Mouse (Mus musculus): ENCODE measurements at regions not wholly inside any gene's neighbourhood (a gene's known extent, or its start where the extent isn't known, plus 50 kb on each side); places are given as distances from the start of the nearest gene placed in this dataset.

DNA sequence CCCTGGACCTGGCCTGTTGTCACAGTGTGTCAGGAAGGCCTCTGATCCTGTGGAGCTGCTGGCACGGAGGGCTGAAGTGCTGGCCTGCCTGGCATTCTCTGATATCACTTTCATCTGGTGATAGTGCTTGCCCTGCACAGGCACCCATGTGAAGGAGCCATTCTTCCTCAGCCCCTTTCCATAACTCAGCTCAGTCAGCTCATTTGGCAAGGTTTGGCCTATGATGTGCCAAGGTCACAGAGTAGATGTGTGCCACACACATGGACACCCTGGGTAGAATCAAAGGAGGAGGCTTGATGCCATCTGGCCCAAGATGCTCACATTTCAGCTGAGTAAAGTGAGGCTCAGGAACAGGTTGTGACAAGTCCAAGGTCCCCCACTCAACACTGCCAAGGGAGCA, 558.5 kb upstream of the Klf4 start:
- DNase-seq (ENCODE audit: extremely low spot score in 1 of 2, low spot score in 1 of 2), result no peak

DNA sequence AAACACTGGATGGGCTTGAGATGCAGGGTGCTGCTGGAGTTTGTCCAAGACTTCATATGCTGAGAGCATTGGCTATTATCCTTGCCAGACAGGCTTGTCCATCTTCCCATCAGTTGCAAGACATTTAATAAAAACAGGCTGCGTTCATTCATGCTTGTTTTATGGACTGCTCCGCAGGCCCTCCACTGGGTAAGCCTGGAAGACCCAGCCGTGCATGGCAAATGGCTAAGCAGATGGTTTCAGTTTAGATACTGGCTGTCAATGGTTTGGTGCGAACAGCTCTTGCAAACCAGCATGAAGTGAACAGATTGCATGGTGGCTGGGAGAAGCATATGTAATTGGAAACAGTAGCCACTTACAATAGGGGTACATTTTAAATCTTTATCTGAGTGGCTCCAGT, 556.4 kb upstream of the Klf4 start:
- DNase-seq (ENCODE audit: extremely low spot score in 1 of 2, low spot score in 1 of 2), result peak; percentile 20 to 53

DNA sequence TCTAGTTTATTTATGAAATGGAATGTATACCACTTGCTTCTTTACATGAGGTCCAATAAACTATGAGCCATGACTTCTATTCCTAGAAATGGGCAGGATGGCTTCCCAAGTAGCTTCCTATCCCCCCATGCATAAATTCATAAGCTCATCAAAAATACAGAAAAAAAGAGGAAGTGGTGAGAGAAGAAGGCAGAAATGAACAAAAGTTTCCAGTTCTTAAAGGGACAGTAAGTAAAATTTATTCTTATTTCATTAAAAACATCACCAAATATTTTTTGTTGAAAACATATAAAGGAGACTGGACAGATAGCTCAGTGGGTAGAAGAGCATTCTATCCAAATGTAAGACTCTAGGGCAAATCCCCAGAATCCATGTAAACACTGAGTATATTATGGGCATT, 554.0 kb upstream of the Klf4 start:
- no peak for DNase-seq (ENCODE audit: extremely low spot score in 1 of 2, low spot score in 1 of 2)

- no peak for DNase-seq (ENCODE audit: extremely low spot score in 1 of 2, low spot score in 1 of 2)
These were observed 551.9 kb upstream of the Klf4 start for GRCm38 (mm10) chr4:56084205-56084604.

DNA sequence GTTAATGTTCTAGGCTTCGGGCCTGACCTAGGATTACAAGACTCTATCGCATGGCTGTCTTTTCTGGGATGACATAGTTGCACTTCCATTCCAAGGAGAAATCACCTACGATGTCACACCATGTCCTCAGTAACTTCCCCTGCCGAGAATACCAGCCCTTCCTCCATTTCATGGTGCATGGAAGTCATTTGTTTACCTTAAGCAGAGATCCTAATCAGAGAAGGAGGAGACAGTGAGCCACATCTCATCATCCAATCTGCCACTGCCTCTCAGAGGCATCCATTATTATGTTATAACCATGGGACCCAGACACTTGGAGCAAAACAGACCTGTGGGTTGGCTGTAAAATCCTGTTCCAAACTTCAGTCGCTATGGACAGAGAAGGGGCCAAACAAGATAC, 550.1 kb upstream of the Klf4 start:
- DNase-seq (ENCODE audit: extremely low spot score in 1 of 2, low spot score in 1 of 2), result no peak

DNA sequence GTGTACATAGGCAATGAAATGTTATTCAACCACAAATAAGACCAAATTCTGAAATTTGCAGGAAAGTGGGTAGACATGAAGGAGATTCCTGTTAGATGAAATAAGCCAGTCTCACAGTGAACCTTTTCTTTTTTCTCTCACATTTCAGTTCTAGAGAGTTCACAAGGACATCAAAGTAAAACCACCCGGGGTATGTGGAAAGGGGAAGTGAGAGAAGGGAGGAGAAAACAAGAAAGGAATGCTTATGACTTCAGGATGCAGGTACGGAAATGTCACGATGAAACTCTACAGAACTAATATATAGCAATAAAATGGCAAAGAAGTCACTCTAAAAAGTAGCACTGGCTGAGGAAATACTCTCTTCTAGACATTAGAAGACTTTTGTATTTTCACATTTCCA, 548.7 kb upstream of the Klf4 start:
- no peak for DNase-seq (ENCODE audit: extremely low spot score in 1 of 2, low spot score in 1 of 2)

DNA sequence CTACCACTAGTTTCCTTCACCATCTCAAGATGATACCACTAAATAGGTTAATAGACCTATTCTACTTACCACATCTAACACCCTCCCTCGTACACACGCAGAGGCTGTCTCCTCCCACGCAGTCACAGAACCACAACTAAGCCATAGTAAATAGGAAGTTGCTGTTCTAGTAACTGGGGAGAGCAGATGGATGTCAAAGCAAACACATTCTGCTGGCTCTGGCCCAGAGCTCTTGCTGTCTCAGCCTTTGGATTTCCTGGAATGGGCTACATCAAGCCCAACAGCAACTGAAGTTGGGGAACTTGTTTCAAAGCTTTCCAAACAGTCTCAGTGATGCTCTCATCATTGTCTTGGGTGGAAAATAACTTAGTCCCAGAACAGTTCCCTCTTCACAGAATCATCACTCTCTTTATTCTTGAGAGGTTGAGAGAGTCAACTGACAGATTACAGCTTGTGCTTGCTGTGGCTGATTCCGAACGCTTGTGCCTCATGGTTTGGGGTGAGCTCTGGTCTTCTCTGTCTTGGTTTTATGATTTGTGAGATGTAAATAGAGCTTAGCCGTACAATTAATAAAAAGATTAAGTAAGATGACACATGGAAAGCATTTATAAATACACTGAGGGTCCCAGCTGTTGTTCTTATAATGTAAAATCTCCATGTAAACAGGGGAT, 538.5 kb upstream of the Klf4 start:
- DNase-seq (ENCODE audit: extremely low spot score in 1 of 2, low spot score in 1 of 2), result peak; percentile 13 to 43

DNA sequence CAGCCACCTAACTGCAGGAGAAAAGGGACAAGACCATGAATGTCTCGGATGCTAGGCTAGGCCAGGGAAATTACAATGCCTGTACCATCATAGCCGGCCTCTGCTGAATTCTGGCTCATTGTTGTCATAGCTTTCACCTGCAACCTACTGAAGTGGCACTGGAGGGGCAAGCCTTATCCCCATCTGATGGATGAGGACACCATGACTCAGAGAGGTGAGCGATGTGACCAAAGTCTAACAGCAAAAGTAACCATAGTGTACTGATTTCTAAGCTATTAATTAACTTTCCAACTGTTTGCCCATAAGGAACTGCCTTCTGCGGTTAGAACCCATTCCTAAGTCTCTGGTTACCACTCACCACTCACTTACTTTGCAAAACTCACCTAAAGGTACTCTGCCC, 536.6 kb upstream of the Klf4 start:
- DNase-seq (ENCODE audit: extremely low spot score in 1 of 2, low spot score in 1 of 2), result no peak

GRCm38 (mm10) chr4:56064657-56065056, 532.4 kb upstream of the Klf4 start:
- no peak for DNase-seq (ENCODE audit: extremely low spot score in 1 of 2, low spot score in 1 of 2)

DNA sequence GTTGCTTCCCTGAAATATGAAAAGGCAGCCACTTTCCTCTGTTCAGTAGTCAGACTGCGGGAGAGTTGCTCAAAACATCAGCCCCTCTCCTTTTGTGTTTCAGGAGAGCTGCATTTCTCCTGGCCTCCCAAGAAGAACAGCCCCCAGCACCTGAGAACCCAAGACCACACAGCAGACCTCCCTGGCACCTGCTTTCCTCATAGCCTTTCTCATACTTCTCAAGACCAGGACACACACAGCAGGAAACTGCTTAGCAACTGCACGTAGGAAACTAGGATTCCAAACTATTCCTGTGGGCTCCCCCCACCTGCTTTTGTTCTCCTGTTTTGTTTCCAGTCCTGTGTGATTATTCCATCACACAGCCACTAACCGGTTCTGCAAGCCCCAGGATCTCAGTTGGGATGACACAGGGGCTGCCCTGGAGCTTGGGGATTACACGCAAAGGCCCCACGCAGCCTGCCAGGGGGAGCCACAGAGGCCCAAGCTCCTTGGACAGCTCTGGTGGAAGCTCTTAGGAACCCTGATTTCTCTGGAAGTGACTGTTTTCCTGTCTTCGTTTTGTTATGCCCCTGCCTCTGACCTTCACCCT, 519.6 kb upstream of the Klf4 start:
- DNase-seq (ENCODE audit: extremely low spot score in 1 of 2, low spot score in 1 of 2), result no peak

DNA sequence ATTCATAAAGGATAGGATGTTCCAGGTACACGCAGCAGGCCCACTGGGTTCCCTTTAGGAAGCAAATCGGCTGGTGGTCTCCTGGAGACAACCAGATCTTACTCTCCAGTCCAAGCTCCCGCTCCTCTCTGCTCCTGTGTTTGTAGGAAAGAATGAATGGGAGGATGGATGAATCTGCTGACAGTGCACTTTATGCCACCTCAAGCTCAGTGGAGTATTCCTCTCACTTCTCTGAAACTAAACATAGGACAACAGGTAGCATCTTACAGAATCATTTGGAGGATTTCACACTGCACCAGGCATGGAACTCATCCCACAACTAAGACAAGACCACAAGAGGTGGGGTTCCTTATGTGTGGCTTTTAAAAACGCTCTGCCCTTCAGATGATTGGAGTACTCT, 507.1 kb upstream of the Klf4 start:
- no peak for DNase-seq (ENCODE audit: extremely low spot score in 1 of 2, low spot score in 1 of 2)

GRCm38 (mm10) chr4:56036334-56036733, 504.1 kb upstream of the Klf4 start:
- no peak for DNase-seq (ENCODE audit: extremely low spot score in 1 of 2, low spot score in 1 of 2)

- no peak for DNase-seq (ENCODE audit: extremely low spot score in 1 of 2, low spot score in 1 of 2)
These were observed 503.3 kb upstream of the Klf4 start for GRCm38 (mm10) chr4:56035543-56035942.

- DNase-seq (ENCODE audit: extremely low spot score in 1 of 2, low spot score in 1 of 2), result no peak
These were observed 496.2 kb upstream of the Klf4 start for GRCm38 (mm10) chr4:56028441-56028840.

- DNase-seq (ENCODE audit: extremely low spot score in 1 of 2, low spot score in 1 of 2), result no peak
These were observed 495.0 kb upstream of the Klf4 start for GRCm38 (mm10) chr4:56027258-56027657.

DNA sequence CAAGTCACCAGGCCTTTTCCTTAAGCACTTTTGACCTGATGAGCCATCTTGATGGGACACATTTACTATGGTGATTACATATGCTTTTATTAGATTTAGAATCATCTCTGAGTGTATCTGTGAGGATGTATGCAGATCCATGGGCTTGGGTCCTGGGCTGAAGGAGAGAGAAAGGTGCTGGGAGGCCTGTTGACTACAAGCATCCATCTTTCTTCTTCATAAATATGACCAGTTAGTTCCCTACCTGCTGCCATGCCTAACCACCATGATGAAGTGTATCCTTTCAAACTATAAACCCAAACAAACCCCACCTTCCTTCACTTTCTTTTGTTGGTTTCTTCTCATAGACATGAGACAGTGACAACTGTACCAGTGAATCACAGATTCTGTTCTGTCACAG, 492.2 kb upstream of the Klf4 start:
- DNase-seq (ENCODE audit: extremely low spot score in 1 of 2, low spot score in 1 of 2), result no peak

GRCm38 (mm10) chr4:56018212-56018611, 485.9 kb upstream of the Klf4 start:
- no peak for DNase-seq (ENCODE audit: extremely low spot score in 1 of 2, low spot score in 1 of 2)

DNA sequence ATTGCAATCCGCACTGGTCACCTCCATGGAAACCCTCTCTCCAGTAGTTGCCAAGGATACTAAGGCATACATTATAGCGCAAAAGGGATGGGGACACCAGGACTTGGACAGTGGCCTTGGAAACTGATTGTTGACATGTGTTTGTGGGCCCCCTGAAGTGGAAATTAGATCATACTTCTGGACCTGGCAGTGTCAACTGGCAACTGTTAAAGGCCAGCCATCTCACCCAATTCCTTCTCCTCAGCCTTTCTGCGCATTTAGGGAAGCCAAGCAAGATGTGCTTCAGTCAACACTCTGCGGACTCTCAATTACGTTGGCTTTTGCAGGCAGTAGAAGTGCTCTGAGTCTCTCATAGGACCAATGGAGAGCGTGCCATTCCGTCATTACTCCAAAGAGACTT, 483.2 kb upstream of the Klf4 start:
- no peak for DNase-seq (ENCODE audit: extremely low spot score in 1 of 2, low spot score in 1 of 2)

DNA sequence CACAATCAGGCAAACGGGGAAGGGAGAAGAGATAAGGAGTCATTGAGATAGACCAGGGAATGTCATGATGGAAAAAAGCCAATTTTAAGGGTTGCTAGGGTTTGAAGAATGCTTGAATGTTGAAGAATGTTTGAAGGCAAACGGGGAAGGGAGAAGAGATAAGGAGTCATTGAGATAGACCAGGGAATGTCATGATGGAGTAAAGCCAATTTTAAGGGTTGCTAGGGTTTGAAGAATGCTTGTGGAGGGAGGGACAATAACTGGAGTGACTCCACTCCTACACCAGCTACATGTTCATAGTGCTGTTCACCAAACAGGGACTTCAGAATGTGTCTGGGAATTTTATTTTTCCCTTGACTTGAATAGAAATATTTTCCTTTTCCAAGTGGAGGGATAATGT, 476.0 kb upstream of the Klf4 start:
- DNase-seq (ENCODE audit: extremely low spot score in 1 of 2, low spot score in 1 of 2), result no peak

GRCm38 (mm10) chr4:56004227-56004626, 472.0 kb upstream of the Klf4 start:
- DNase-seq (ENCODE audit: extremely low spot score in 1 of 2, low spot score in 1 of 2), result no peak

DNA sequence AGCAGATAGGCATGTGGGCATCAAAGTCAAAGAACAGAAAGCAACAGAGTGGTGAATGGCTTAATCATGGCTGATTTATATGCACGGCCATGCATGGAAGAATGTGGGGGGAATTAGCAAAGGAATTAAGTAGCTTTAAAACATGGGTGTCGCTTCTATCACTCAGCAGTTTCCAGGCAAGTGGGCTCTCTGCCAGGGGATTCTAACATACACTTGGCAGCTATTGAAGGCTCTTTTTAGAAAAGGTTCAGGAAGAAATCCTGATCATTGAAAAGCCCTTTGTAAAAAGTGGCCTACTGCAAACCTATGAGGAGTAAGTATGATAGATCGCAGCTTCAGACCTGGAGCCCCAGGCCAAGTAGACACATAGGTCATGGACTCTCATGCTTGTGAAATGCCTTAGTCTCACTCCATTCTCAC, 469.1 kb upstream of the Klf4 start:
- DNase-seq (ENCODE audit: extremely low spot score in 1 of 2, low spot score in 1 of 2), result peak in 1 of 2 experiments; percentile 19

GRCm38 (mm10) chr4:55984026-55984425, 451.8 kb upstream of the Klf4 start:
- no peak for DNase-seq (ENCODE audit: extremely low spot score in 1 of 2, low spot score in 1 of 2)

DNA sequence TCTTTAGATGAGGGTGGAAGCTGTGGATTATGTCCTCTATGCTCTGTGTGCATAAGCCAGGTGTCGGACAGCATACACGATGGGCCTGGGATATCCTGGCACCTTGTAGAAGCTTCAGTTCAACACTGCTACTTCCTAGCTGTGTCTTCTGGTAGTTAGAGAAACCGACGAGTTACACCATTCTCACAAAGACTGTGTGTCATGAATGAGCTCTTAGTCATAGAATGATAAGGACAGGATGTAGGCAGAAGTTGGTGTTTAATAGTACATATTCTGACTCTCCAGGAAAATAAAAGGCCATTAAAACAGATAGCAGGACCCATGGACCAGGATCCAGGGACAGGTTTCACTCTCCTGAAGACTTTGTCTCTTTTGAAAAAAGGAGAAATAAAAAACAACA, 446.3 kb upstream of the Klf4 start:
- no peak for DNase-seq (ENCODE audit: extremely low spot score in 1 of 2, low spot score in 1 of 2)
